Mouse (Mus musculus): ENCODE results near the gene Bloc1s4. TPM values are rescaled to one million over a fixed set of nuclear protein-coding genes. Genes with fewer than 3 reads are reported as not detected.

Bloc1s4 gene
- total RNA-seq, 2 experiments from 2014 or later = 16.0 to 21.3 TPM

Other genes starting within 250 kb of the Bloc1s4 start
- 10 to 100 TPM; 74.1 to 78.7 TPM for gene Tbc1d14, start 155.4 kb downstream of the Bloc1s4 start, total RNA-seq (2021)
- gene D5Ertd579e, start 52.6 kb downstream of the Bloc1s4 start, total RNA-seq (2021) = 10 to 100 TPM; 91.8 to 97.9 TPM
- 100 to 1,000 TPM; 437 to 460 TPM for gene Mrfap1, start 48.1 kb upstream of the Bloc1s4 start, total RNA-seq (2021)
- gene Man2b2, start 82.0 kb upstream of the Bloc1s4 start, total RNA-seq (2021) = 10 to 100 TPM; 26.4 to 28.5 TPM
- 100 to 1,000 TPM; 500 to 508 TPM for gene Ppp2r2c, start 119.9 kb upstream of the Bloc1s4 start, total RNA-seq (2021)
- gene Wfs1, start 240.6 kb upstream of the Bloc1s4 start, total RNA-seq (2021) = 100 to 1,000 TPM; 114 to 145 TPM

Data from left cerebral cortex, postnatal 25 days (tissue).